Mouse (Mus musculus): ENCODE measurements around the gene Gpr39.
A peak's percentile ranks its signal among the peaks of the same experiment; 100 is the strongest.

Gpr39 gene

DNA sequence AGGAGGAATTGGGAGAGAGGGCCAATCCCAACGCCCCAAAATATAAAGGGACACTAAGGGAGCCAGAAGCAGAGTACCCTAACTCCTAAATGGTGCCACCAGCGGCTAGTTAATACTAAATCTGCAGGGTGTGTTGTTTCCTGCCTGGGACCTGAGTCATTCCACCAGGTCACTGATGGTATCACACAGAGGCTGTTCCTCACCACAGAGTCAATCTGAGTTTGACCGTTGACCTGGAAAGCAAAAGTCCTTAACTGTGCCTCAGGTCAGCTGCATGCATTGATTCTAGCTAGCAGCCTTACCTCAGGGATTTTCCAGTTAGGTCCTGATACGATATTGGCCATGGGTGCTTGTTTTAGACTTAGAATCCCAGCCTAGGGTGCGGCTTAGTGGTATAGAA lies 17.5 kb downstream of the Gpr39 start:
- no peak for DNase-seq (ENCODE audit: inconsistent ontology term)

DNA sequence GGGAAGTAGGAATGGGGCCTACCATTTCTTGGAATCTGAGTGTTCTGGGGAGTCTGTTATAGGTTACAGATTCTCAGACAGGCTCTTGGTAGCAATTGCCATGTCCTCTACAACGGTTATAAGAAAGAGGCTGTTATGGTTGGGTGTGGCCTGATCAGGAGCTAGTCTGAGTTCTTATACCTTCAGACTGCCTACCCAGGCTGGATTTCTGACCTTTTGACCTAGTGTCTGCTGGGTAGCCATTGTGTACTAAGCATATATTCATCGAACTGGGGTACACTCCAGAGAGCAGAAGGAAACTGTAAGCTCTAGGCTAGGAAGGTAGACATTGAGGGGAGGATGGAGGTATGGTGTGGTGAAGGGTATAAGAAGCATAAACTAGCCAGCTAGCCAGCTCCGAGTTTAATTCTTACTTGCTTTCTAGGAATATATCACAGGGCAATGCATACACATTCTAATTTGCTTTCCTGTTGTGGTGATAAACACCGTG lies 24.4 kb downstream of the Gpr39 start:
- no peak for DNase-seq (ENCODE audit: inconsistent ontology term)

DNA sequence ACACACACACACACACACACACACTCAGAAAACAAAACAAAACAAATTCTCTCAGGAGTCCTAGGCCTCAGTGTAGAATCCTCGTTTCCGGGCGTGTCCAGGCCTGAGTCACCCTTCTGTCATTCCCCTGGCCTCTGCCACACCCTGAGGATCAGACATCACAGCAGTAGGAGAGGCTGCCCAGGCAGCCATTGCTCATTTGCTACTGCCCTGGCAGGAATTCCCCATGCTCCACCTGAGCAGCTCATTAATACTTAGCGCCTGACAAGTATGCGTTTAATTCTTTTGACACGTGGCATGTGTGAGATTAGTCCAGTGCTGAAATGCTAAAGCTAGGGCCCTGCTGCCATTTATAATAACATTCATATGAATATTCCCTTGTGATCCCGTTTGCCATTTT lies 25.0 kb downstream of the Gpr39 start:
- DNase-seq (ENCODE audit: inconsistent ontology term) = peak; percentile 76

DNA sequence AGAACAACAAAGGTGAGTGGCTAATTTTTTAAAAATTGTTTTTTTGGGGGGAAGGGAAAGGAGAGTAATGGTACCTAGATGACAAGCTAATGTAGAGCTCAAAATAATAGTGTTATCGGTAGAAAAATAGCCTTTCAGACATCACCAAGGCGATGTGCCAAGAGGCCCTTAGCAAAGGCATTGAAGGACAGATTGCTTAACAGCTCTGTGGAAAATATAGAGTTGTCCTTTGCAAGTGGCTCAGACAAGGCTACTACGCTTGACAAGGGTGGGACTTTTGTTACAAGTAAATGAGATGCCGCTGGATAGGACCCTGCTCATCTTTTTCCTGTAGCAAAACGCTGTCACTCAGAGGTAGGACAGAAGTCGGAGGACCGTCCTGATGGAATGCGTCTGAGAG lies 25.5 kb downstream of the Gpr39 start:
- DNase-seq (ENCODE audit: inconsistent ontology term) = no peak

DNA sequence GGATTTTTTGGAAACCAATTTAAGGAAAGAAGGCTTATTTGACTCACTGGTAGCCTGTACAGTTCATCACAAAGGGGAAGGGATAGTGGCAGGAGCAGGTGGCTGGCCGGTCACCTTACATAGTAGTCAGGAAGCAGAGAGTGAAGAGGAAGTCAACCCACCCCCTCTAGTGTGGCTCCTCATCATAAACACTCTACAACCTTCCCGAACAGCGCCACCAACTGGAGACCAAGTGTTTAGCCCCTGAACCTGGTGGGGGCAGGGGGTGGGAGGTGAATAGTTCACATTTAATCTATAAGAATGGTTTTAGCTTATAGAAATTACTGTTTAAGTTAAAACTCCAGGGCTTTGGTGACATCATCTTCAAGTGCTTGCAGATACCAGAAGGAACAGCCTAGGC lies 28.6 kb downstream of the Gpr39 start:
- no peak for DNase-seq (ENCODE audit: inconsistent ontology term)

DNA sequence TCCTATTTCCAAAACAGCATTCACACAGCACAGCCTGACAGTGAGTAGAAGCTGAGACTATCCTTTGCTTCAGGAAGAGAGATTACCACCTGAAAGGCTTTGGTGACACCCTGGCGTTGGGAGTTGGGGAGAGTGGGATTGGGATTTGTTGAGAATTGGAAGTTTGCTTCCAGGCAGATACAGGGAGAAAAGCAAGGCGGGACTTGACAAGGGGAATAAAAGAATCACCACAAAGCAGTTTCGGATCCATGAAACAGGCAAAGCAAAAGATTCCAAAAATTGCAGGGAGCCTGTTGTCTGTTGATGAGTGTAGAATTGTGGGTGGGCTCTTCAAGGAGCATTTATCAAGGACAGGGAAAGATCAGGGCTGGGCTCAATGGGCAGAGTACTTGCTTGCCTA lies 38.5 kb downstream of the Gpr39 start:
- DNase-seq (ENCODE audit: inconsistent ontology term) = no peak

DNA sequence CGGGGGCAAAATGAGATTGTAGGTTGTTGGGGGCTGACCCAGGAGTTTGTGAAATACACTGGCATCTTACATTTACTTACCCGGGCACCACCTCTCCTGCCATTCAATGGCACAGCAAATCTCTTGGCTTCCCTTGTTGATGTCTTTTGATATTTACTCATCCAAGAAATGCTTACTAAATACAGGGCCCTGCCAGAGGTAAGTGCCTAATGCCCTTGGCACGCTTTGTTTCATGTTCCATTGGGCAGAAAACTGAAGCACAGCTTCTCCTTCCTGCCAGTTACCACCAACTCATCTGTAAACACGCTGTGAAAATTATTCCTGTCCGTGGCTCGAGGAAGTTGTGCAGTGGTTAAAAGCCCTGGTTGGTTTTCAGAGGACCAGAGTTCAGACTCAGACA lies 39.4 kb downstream of the Gpr39 start:
- peak; percentile 66 for DNase-seq (ENCODE audit: inconsistent ontology term)

DNA sequence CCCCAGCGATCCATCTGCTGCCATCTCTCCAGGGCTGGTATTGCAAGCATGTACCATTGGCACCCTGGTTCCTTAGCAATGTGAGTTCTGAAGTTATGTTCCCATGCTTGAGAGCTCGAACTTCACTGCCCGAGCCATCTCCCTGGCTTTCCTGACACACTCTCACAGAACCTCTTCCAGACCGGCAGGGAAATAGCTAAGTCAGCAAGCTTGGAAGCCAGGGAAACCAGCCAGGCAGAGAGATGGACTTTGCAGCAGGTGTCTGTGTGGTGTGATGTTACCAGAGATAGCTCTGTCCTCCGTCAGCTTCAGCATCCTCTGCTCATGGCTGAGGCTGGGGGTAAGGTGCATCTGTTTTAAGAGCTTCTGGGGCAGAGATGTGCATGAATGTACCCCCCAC lies 41.1 kb downstream of the Gpr39 start:
- DNase-seq (ENCODE audit: inconsistent ontology term) = no peak

DNA sequence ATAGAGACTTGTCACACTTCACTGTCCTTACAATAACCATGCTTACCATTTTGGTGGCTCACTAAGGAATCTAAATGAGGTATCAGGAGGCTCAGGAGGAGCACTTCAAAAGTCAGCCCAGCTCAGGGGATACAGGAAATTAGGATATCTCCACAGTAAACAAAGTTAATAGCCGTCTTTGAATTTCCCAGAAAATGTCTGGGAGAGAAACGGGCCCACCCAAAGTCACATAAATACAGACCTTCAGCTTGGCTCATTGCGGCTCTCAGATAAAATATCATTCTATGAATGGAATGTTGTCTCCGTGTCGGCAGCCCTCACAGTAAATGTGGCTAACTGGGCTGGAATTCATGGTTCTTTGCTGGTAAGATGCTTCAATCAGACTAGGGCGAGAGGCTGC lies 42.3 kb downstream of the Gpr39 start:
- no peak for DNase-seq (ENCODE audit: inconsistent ontology term)

DNA sequence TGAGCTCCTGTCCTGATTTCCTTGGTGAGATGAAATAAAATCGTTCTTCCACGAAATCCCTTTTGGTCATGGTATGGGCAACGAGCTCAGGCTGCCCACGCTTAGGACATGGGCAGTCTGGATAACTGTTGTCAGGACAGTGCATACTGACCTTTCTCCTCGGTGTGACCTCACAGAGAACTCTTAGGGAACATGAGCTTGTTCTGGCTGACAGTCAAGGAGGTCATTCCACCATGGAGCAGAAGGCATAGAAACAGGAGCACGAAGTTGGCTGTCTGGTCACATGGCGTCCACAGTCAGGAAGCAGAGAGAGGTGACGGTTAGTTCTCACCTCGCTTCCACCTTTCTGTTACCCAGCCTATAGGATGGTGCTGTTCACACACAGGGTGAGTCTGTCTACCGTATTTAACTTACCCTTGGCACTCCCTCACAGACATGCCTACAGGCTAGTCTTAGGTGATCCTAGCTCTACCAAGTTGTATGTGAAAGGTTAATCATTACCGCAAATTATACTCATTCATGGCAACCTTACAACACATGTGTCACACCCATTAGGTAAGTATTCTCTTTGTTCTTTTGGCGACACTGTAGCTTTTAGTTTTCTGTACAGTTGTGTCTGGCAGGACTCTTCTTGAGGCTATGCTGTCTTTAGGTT lies 44.4 kb downstream of the Gpr39 start:
- no peak for DNase-seq (ENCODE audit: inconsistent ontology term)

DNA sequence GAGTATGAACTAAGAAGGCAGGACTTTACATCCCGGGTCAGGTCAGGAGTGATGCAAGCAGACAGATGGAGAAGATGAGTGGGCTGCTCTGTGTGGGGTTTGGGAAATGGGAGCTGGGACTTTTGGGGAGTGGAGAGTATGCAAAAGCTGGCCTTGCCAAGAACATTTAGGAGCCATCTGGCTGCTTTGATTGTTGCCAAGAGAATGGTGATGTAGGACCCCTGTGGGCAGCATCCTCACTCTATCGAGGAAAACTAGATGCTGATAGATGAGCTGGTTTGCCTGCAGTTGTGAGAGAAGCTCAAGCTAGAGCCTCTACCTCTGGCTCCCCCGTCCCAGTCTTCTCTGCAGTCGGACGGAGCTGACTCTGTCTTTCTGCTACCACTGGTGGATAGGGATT lies 47.5 kb downstream of the Gpr39 start:
- no peak for DNase-seq (ENCODE audit: inconsistent ontology term)

DNA sequence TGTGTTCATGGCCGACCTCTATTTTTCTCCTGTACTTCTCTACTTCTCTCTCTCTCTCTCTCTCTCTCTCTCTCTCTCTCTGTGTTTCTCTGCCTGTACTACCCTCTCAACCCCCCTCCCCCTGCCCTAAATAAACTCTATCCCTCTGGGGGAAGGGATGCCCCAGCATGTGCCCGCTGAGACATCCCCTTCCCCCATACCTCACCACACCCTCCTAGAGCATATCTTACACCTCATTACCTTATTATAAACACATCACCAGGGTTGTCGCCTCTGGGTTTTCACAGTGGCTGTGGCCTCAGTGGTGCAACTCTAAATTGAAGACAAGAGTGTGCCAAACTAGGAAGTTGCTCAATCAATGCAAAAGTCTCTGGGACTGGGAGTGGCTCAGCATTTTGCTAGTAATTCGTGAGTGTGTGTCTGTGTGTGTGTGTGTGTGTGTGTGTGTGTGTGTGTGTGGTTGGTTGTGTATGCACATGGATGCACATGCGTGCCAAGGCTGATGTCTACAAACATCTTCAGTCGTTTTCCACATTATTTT lies 52.3 kb downstream of the Gpr39 start:
- no peak for DNase-seq (ENCODE audit: inconsistent ontology term)

DNA sequence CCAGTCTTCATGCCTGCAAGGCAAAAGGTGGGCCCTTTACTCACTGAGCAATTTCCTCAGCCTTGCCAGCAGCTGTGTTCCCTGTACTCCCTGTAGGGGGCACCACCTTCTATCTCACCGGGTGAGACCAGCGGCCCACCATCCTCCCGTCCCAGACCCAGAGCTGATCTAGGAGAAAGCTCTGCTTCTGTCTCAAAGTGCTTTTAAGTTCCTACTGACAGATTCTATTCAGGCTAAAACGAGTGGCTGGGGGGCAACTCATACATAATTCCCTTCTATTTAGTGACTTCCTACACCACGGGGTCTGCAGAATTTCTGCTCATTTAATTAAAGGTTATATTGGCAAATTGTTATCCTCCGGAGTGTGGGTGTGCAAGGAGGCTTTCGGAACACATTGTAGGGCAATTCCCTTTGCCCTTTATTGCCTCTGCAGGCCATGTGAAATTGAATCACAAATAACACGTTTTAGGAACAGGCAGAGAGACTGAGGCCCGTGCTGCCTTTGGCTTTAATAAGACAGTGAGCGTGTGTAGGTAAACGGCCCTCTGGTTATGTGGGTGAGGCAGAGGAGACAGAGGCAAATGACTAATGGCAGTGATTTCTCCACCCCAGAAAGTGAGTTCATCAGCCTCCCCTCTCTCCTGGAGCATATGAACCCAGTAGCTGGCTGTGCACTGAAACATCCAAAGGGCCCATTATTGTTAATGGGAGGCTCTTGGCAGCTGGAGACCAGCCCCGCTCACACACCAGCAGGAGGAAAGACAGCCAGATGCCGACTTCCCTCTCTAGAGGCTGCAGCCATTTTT lies 53.1 kb downstream of the Gpr39 start:
- DNase-seq (ENCODE audit: inconsistent ontology term) = no peak

DNA sequence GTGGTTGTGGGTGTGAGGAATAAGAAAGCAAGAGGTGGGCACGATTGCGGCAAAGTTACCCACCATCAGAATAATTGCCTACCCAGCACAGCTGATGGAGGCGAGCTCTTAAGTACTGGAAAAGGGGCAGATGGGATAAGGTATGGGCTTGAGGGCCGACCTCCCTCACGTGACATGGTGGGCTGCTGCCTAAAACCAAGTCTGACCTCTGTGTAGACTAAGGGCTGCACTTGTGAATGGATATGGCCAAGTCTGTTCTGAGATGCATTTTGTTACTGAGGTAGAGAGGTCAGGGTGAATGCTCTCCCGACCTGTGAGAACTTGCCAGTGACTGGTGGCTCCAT lies 53.7 kb downstream of the Gpr39 start:
- no peak for DNase-seq (ENCODE audit: inconsistent ontology term)

DNA sequence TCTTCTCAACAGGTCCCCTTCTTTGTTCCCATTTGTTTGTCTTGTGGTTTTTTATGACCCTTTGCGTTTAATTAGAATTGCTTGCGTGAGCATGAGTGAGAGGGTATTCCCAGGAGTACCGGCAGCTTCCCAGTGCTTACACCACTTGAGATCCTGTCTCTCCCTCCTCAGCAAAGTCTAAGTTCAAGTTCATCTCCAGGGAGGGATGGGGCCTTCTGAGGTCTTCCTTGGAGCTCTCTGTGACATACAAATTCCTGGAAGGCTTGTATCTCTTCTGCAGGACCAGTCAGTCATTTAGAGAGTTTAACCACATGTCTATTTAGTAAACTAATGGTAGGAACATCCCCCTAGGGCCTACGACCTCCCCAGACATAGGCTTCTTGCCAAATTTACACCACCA lies 55.1 kb downstream of the Gpr39 start:
- DNase-seq (ENCODE audit: inconsistent ontology term) = no peak

DNA sequence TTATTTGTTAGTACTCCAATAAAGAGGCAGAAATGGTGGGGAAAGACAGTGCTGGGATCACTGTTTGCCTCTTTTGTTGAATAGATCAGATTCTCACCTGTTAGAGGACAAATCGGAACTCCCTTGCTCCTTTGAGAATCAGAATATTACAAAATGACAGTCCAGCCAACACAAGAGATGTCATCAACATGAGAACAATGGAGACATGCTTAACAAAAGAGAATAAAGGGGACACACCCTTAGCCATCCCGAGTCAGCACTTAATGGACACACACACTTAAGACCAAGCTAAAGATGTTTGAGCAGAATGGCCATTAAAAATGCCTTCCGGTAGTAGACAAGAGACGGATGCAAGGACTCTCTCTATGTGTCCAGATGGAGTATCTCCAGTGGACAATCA lies 68.0 kb downstream of the Gpr39 start:
- DNase-seq (ENCODE audit: inconsistent ontology term) = no peak

DNA sequence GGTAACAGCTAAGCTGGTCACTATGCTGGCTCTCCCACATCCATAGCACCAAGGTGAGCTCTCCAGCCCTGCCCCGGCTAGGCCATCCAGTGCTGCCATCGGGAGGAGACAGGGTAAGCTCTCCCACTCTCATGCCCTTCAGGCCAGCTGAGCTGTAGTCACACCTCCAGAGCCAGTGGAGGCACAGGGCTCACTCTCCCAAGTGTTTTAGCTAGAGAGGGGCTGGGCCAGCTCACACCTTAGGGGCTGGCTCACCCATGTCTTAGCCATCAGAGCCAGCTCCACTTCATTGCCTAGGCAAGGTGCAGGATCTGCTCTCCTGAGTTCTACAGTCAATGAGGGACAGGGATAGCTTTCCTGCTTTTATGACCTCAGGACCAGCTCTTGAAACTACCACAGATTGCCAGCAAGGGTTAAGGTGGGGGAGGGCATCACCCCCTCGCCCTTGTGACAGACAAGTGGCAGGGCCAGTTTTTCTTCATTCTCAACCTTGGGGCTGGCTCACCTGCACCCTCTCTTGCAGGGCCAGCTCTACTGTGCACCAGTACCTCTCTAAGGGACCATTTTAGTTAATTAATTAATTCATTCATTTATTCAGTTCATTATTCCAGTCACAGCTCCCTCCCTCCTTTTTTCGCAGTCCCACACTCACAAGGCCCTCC lies 78.7 kb downstream of the Gpr39 start:
- no peak for DNase-seq (ENCODE audit: inconsistent ontology term)

DNA sequence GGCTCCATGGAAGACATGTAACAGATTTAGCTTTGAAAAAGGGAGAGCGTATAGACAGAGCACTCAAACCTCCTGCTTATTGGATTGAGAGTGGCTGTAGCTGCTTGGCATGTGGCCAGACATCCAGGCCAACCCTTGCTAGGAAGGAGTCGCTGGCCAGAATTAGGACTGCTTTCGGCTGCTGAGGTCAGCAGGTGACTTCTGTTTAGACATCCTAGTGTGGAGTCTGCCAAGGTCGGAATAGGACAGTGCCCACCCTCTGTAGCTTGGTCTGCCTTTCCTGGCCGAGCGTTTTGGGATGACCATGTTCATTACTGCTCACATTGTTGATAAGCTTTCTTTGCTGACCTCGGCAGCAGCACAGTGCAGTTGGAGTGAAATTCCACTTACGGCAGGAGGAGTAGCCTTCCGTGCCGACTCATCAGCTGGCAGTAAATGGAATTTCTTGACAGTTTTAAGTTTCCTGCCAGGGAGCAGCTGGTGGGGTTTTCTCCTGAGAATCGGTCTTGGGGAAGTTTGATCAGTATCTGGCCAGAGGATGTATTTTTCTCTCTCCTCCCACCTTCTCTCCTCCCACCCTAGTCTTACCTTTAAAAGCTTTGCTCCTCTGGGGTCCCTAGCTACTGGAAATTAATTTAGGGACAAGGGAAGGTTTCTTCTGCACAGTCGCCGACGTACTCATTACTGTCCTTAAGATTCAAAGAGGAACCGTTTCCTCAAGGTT lies 83.3 kb downstream of the Gpr39 start:
- DNase-seq (ENCODE audit: inconsistent ontology term) = peak; percentile 64

DNA sequence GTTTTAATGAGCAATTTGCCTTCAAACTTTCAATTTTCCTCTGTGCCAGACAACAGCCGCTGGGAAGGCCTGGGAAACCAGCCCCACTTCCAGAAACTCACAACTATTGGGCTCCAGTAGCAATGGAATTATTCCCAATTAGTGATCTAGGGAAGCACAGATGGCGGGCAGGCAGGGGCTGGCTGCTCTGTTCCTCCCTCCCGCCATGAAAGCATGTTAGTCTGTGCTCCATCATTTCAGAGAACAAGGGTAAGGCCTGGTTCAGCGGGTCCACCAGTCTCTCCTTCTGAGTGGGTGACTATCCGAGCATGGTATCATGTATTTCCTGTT lies 83.9 kb downstream of the Gpr39 start:
- DNase-seq (ENCODE audit: inconsistent ontology term) = peak; percentile 36

DNA sequence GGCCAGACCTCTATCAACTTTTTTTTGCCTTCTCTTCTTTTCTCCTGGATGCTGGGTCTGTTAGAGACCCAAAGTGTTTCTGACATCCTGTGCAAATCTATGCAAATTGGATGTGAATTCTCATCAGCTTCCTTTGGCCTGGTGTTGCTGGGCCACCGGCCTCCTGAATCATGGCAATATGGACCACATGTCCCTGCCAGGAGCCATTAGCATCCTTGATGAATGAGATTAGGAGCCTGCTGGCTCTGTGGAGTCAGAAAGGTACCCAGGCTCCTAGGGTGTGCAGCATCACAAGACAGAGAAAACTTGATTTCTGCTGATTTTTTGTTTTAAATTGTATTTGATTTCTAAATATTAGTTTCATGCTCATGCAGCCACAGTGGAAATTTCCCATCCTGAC lies 85.3 kb downstream of the Gpr39 start:
- no peak for DNase-seq (ENCODE audit: inconsistent ontology term)

DNA sequence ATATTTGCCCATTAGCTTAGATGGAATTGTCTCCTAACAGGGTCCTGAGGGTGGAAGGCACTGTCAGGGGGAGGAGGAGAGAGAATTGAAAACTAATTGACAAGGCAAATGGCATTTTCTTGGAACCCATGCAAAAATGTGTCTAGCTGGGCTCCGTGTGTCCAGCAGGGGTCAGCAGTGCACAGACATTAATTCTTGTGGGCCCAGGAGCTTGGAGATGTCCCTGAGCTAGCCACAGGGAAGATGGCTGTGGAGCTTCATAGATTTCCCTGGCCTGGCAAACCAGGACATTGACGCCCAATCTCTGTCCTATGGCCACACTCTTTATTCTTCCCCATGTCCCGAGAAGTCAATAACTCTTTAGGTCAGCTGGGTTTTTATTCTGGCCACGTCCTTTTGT lies 113.0 kb downstream of the Gpr39 start:
- peak; percentile 59 for DNase-seq (ENCODE audit: inconsistent ontology term)

DNA sequence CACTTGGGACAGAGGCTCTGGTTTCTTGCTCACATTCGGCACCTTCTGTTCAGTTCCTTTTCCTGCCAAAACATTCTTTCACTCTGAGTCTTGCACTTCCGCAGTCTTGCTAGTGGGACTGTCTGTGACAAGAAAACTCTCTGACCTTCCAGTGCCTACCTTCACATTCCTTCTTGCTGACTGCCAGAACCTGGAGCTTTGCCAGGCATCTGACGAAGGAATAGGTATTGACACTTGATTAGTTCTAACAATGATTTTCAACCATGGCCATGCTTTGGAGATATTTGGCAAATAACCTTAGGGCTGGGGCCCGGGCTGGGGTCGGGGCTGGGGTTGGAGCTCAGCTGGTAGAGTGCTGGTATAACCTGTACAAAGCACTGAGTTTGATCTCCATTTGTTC lies 123.7 kb downstream of the Gpr39 start:
- no peak for DNase-seq (ENCODE audit: inconsistent ontology term)
